Mouse (Mus musculus): ENCODE data around the gene Rnf216. TPM values are rescaled to one million over a fixed set of nuclear protein-coding genes. Genes with fewer than 3 reads are reported as not detected.

Gene Rnf216
- total RNA-seq, 2 experiments from 2014 or later: 15.5 to 17.0 TPM

DNA sequence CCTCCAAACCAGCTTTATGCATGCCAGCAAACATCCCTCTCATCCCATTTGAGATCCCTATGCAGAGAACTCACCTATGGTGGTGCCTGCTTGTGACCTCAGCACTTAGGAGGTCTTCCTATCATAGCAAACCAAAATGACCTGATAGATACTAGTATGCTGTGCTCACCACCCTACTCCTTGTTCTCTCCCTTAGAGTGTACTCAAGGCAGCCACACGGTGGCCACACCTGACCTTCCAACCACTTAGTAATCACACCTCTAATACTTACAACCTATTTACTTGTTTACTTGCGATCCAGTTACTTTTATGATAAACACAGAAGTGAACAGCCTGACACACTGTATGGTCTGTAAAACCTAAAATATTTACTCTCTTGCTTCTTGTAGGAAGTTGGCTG is 58.1 kb downstream of the Rnf216 start:
- DNase-seq (ENCODE audit: low spot score): no peak

DNA sequence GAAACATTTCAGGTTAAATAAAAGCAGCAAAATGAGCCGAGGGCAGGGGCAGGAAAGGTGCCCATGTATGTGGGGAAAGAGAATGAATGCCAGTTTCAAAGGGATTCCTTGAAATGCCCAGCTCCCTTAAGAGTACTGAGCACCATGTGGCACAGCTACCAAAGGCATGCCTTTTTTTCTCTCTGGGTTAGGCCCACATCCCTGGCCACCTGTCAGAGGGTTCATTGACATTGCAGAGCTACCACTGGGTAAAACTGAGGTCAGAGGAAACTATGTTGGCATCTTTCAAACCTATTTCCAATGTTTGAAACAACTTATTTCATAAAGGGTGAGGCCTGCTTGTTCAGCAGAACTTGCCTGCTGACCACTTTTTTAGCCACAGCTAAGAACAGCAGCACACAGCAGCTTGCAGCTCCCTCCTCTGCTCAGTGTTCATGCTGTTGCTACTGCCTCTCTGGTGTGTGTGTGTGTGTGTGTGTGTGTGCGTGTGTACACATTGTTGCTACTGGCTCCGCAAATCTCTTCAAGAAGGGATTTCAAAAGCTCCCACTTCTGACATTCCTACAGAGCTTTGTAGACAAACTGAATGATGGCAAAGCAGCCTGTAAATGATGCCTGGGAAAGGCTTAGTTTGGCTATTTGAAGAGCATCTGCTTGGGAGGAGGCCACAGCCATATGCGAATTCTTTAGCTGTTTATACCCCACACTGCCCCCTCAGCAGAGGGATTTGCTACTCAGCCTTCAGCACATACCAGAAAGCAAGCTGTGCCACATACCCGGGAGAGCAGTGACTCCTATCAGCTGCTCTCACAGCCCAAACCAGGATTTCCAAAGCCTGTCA is 59.4 kb downstream of the Rnf216 start:
- DNase-seq (ENCODE audit: low spot score): no peak

DNA sequence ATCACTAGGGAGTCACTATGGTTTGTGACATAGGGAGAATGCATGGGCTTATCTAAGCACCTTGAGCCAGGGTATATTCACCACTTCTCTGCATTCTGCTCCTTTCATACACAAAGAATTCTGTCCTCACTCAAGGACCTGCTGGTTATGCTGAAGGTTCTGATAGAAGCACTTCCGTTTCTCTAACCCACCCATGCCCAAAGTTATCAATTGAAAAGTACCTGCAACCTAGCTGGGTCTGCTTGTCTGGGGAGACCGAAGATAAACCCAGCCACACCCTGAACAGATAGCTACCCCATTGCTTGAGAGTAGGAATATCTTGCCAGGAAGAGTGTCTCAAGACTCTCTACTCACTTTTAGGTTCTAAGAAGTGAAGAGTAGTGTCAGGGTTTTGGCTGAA is 60.1 kb downstream of the Rnf216 start:
- DNase-seq (ENCODE audit: low spot score): no peak

DNA sequence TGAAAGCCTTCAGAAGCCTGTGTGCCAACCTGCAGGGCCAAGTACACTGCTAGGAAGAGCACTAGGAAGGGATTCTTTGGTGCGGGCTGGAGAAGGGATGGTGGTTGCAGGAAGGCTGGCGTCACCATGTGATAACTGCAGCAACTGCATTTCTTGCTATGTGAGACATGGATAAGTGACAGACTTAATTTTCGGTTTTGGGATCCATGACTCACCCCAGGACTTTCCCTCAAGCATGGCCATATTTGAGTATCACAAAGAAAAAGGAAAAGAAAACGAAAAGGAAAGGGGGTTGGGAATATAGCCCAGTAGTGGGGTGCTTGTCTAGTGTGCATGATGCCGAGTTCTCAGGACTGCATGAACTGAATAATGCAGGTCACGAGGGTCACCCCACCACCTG is 60.9 kb downstream of the Rnf216 start:
- DNase-seq (ENCODE audit: low spot score): no peak

DNA sequence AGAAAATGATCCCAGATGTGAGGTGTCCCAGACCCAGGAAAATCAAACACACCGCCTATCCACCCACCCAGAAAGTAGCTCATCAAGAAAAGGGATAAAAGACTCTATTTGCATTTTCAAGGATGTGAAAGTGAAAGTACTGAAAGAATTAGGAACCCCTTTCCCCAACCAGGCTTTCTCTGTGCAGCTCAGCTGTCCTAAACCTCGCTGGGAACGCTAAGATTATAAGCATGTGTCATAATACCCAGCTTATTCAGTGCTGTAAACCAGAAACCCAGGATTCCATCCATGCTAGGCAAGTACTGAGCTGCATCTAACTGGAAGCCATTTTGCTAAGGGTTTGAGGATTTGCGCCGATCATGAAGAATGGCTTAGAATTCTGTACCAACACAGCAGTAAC is 62.5 kb downstream of the Rnf216 start:
- no peak for DNase-seq (ENCODE audit: low spot score)

DNA sequence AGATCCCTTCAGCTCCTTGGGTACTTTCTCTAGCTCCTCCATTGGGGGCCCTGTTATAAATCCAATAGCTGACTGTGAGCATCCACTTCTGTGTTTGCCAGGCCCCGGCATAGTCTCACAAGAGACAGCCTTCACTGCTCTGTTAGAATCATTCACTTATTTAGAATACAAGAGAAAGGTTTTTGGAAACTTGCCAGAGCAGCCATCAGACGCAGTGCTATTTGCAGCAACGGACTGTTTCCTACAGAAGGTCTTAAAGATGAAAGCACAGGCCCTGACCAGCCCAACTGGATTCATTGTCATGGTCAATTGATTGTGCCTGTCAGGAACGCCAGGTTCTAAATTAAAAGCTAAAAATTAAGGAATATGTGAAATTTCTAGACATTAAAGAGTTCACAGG is 63.0 kb downstream of the Rnf216 start:
- DNase-seq (ENCODE audit: low spot score): no peak

DNA sequence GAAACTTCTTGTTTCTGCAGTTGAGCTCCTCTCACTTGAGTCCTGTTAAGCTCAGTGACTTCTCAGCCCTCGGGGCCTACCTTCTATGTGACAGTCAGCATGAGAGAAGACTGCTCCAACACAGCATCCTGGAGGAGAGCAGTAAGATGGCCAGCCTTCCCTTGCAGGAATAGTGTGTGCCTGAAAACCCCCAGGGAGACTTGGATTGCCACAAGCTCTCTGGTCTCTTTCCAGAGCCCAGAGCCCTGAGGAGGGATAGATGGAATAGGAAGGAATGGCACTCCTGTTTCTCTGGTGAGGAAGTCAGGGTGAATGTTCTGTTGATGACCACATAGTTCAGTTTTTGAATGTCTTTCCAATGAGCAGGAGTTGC is 63.8 kb downstream of the Rnf216 start:
- DNase-seq (ENCODE audit: low spot score): no peak

DNA sequence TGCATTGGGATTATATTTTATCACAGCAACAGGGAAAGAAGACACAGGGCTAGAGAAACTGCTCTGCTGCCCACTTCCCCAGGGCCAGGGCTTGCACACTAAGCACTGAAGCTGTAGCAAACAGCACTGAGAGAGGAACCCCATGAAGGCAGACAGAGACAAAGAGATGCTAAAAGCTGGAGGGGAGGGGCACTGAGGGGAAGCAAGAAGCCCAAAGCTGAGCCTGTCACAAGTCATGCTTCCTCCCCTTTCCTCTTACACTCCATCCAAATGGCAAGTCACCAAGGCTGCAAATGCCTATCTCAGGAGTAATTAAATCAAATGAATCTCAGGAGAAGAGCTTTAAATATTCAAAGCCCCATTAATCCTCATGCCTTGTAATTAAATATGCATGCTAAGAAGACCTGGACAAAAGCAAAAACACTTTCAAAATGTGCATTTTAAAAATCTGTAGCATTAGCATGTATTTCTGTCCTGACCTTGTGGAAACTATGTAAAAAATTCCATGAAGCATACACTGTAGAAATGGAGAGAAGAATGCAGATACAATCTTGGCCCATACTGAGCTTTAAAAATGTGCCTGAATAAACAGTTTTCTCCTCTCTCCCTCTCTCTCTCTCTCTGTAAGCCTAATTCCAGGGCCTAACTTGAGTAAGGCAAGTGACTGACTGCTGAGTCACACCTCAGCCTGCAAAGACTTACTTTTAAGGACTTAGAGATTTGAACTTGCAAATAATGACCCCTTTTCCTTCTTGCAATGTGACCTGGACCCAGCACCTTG is 64.4 kb downstream of the Rnf216 start:
- no peak for DNase-seq (ENCODE audit: low spot score)

DNA sequence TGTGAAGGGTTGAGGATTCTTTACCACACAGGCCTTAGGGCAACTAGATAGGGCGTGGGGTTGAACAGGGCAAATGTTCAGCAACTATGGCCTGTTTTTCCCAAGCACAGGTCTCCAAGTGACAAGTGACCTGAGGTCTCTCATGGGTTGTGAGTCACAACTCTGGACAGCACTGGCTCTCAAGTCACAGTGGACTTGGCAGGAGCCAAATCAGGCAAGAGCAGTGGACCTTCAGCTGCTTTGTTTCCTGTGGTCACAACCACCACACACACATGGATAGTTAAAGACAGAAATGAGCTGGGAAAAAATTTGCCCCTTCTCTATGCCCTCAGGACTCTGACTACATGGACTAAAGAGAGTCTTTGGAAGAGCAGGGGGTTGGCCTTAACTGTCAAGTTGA is 65.2 kb downstream of the Rnf216 start:
- no peak for DNase-seq (ENCODE audit: low spot score)

DNA sequence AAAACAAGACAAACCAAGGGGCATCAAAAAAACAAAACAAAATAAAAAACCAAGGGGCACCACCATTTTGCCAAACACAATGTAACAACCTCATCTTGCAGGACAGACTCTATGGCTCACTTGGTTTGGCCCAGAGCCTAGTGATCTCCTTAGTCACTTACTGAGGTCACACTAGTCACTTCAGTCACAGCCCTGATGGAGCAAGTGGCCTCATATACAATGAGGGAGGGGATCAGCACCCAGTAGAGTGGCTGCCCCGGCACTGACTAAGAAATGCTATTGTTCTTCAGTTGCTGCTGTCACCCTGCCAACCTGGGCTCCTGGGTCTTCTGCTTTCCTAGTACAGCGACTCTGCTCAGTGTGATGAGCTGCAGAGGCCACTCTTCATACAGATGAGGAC is 68.9 kb downstream of the Rnf216 start:
- DNase-seq (ENCODE audit: low spot score): no peak

DNA sequence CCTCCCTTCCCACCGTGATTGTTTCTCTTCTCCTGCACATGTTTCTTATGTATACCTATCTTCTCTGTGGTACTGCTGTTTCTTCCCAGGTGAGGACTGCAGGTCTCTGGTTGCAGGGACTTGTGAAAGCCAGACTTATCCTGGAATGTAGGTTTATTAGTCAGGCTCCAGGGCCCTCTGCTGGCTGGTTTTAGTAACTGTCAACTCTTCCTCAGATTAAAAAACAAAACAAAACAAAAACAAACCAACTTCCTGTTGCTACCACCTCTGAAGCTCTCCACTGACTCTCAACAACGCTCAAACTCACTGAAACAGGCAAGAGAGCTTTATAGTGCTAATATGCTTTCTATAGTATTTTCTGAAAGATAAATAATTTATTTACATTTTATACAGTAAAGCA is 69.5 kb downstream of the Rnf216 start:
- no peak for DNase-seq (ENCODE audit: low spot score)

DNA sequence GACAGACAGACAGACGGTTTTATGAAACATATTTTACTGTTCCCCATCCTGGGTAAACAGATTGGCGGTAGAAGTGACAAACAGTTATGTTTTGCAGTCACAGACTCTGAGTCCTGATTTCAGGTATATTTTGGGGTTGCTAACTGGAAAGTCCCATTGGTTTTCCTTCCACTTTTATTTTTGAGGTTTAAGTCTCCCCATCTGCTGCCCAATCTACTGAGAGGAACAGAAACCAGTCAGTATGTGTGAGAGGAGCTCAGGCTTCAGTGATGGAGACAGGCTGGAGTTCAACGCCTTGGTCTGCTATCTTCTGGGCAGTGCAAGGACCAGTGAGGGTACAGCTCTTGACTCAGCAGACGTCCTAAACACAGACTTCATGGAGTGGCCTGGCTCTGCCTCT is 74.0 kb downstream of the Rnf216 start:
- DNase-seq (ENCODE audit: low spot score): no peak

DNA sequence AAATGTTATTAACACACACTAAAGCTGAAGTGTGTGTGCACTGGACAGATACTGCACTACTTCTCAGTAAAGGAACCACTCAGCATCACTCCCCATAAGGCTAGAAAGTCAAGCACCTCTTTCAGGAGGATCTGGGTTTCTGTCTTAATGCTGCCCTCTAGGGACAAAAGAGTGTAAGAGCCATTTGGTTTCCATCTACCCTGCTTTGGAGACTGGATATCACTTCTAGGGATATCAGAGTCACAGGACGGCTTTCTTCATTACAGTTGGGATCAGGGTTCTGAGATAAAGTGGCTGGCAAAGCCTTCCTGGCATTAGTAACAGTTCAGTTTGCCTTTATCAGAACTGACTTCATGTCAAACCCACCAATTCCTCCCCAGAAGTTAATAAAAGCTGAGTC is 75.6 kb downstream of the Rnf216 start:
- DNase-seq (ENCODE audit: low spot score): no peak

DNA sequence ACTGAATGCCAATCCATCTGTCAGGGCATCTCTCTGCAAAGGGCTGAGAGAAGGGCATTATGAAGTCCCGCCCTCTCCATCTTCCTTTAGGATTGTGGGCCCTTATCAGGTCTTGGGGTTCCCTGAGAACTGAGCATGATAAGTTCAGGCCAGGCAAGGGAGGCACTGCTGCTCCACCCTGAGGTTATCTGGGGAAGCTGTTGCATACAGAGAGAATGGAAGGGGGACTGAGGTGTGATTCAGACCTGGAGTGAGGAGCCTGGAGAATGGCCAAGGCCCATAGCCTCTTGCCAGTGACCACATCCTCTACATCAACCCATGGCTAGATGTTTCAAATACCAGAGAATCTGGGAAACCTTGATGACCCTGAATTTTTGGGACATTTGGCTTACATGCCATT is 76.7 kb downstream of the Rnf216 start:
- no peak for DNase-seq (ENCODE audit: low spot score)

DNA sequence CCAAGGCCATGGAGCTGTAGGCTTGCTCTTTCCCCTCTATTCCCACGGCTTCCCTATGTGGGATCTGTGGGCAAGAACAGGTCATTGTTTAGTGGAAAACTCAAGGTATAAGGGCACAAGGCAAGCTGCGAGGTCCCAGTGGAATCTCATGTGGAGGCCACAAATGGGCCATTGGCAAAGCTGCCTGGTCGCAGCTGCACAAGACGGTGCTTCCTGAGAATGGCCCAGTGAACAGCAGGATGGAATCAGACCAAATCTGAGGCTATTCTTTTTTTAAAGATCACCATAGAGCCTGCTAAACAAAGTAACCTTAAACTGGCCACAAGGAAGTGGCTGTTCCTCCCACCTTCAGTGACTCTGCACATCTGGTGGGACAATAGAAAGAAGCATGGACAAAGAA is 77.5 kb downstream of the Rnf216 start:
- DNase-seq (ENCODE audit: low spot score): no peak

DNA sequence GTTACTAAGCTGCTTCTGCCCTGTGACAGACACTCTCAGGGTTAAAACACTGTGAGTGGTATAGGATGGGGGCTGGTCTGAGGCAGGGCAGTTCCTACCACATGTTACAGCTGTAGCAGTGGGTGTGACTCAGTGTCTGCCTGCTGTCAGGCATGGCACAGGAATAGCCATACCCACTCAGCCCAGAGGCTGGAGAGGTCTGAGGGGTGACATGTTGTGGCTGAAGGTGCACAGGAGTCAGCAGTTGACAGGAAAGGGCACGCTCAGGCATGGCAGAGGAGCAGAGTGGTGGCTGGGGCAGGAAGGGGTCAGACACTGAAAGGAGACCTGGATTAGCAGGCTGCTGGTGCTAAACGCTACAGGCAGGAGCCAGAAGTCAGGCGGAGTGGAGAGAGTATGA is 78.7 kb downstream of the Rnf216 start:
- no peak for DNase-seq (ENCODE audit: low spot score)

DNA sequence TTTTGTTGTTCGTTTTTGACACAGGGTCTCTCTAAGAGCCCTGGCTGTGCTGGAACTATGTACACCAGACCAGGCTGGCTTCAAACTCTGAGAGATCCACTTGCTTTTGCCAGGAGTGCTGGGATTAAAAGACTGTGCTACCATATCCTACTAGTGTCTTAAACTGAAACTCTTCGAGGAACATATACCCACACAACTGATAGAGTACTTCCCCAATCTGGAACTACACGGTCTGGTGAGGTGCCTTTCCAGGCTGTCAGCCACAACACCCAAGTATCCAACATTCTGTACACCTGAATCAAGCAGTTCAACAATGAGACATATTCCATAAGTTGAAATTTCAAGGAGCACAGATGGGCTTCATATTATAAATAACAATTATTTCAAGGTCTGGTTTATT is 79.5 kb downstream of the Rnf216 start:
- no peak for DNase-seq (ENCODE audit: low spot score)

DNA sequence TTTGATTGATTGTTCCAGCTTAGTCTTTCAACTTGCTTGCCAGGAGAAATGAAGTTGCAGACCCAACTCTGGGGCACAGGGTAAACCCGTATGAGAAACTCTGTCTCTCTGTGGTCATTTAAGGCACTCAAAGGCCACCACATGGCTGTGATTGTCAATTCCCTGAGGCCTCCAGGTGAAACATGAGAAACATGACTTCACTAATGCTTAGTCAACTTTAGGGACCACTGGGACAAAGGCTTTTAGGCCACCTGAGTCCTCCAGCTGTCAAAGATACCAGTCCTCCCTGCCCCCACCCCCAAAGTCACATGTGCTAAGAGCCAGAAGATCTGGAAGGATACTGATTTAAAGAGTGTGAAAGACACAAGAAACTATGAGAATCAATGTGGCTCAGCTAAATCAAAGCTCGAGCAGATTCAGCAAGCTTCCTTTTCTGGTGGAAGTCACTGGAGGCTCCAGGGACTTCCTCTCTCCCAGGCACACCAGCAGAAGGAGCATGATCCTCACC is 80.1 kb downstream of the Rnf216 start:
- DNase-seq (ENCODE audit: low spot score): no peak

DNA sequence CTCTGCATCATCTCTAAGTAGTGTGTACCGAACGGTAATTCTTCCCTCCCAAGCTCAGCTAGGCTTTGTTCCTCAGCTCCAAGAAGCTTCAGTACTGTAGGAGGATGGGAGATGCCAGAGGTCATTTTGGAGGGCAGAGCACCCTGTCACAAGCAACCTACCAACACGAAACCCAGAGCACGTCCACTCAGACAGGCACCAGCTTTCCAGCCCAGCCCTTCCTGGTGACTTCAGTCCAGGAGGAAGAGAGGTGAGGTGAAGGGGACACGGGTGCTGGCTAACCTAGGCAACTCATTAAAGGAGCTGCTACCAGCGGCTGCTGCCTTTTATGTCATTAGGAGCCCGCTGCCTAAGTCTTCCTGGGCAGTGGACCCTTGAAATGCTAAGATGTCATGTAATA is 81.1 kb downstream of the Rnf216 start:
- no peak for DNase-seq (ENCODE audit: low spot score)

DNA sequence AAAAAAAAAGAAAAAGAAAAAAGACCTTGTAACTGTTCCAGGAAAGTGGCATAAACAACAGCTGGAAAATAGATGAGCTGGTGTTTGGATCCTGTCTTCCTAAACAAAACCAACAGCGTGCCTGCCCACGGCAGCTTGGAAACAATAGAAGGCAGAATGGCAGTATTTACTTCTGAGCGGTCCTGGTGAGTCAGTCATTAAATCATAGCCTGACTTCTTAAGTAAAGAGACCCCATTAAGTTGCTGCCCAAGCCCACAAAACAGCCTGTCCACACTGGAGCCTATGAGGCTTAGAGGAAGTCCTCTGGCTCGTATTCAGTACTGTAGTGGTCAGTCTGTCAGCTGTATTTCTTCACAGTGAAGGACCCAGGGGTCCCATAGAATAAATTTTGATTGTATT is 81.6 kb downstream of the Rnf216 start:
- no peak for DNase-seq (ENCODE audit: low spot score)

DNA sequence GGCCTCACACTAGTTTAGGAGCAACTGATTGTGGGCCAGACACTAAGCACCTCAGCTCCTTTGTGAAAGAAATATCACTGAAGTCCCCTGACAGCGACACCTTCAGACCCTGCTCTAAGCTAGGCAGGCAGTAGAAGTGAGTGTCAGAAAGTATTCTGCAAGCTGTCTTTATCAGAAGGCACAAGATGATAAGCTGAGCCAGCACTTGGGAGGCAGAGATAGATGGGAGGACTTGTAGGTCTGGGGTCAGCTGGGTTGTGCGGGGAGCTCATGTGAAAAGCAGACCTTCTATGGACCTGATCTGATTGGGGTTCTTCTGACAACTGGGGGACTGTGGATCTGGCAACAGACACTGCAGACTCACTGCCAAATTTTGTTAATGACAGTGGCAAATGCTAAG is 88.9 kb downstream of the Rnf216 start:
- no peak for DNase-seq (ENCODE audit: low spot score)

DNA sequence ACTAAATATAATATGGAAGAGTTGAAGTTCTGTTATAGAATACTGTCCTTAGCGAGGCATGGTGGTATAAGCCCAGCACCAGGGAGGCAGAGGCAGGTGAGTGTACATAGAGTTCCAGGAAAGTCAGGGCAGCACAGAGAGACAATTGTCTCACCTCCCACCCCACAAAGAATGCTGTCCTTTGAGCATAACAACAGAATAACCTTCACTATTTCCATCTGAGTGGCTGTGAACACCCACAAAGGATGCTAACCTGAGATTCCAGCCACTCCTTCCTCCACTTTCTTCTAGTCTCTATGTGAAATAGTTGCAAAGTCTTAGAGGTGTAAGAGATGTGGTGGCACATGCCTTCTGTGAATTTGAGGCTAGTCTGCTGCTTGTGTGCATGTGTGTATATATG is 89.8 kb downstream of the Rnf216 start:
- no peak for DNase-seq (ENCODE audit: low spot score)

DNA sequence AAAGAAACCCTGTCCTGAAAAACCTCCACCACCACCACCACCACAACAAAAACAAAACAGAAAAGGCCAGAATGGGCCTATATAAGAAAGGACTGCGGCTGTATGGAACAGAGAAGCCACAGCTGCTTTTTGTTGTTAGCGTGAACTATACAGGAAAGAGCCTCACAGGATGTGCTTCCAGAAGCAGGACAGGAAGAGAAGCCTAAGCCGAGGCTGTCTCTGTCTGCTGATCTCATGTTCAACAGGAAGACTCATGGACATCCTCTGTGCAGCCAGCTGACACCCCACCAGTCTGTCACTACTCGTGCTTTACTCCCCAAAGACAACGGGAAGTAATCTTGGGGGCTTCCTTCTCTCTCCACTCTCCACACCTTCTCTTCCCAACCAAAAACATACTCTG is 95.4 kb downstream of the Rnf216 start:
- no peak for DNase-seq (ENCODE audit: low spot score)
